Mouse (Mus musculus): ENCODE results near the gene Jag2. TPM values are rescaled to one million over a fixed set of nuclear protein-coding genes. Genes with fewer than 3 reads are reported as not detected.
A peak's percentile ranks its signal among the peaks of the same experiment; 100 is the strongest.

Gene Jag2
- total and polyA plus RNA-seq, 3 experiments: 25.4 to 35.5 (median 27.4) TPM

DNA sequence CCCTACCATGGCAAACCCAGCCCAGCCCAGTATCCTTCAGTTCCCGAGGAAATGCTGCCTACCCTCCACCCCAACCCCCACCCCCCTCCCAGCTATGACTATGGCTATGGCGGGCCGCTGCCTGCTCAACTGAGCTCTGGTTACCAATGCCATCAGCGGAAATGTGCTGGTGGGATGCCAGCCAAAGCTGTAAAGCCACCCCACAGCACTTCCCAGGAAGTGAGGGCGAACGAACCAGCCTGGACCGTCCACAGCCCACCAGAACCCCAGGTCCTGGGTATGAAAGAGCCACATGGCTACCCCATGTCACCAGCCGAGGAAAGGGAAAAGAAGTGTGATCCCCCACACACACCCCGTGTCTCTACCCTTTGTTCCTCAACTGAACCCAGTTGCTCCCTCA, 11.1 kb upstream of the Jag2 start:
- TF ChIP-seq POLR2A (IDR thresholded peaks at IDR 0.05; ENCODE audit: insufficient read depth, low read depth, low read length) (no peak), EP300 (IDR thresholded peaks at IDR 0.05; ENCODE audit: insufficient read depth, low read depth, low read length) (no peak), CTCF (IDR thresholded peaks at IDR 0.05) (no peak)
- Histone ChIP-seq H3K4me3 (no peak overlapping the region), H3K27ac (no peak overlapping the region), H3K4me1 (ENCODE audit: control insufficient read depth, insufficient read depth, low read length) (peaks cover 6% of the 10 kb centered on the region), H3K79me2 (replicated peaks; ENCODE audit: control insufficient read depth, insufficient read depth, low read length) (no peaks in the 10 kb centered on the region), H3K36me3 (ENCODE audit: control insufficient read depth, insufficient read depth, low read length) (no peaks in the 10 kb centered on the region), H3K9ac (ENCODE audit: low read depth, low read length) (no peak overlapping the region), H3K27me3 (ENCODE audit: control insufficient read depth, insufficient read depth, low read length) (no peaks in the 10 kb centered on the region)
- intact Hi-C loops (cut with DNase I): no loop called here
- DNase-seq: no peak
- WGBS: 81% methylated on average over 9 of the region's 9 CpGs

DNA sequence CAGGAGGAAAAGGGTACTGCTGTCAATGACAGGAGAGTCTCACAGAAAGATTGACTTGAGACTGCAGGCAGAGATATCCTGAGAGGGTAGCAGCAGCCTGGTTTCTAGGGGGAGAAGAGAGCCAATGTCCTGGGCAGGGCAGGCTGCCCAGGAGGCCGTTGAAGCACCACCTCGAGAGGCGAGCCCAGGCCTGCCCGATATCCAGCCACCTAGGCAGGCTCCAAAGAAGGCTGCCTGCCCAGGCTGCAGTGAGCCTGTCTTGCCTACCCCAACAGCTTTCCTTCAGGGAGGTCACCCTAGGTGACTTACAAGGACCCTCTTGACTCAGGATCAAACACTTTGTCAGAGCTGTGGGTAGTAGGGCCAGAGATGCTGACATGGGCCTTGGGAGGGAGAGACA, 10.7 kb upstream of the Jag2 start:
- DNase-seq: no peak
- TF ChIP-seq POLR2A (IDR thresholded peaks at IDR 0.05; ENCODE audit: insufficient read depth, low read depth, low read length): no peak
- intact Hi-C loops (cut with DNase I): no loop called here
- H3K27me3 ChIP-seq (ENCODE audit: control insufficient read depth, insufficient read depth, low read length): no peaks in the 10 kb centered on the region
- H3K27ac ChIP-seq: no peak overlapping the region
- H3K79me2 ChIP-seq (replicated peaks; ENCODE audit: control insufficient read depth, insufficient read depth, low read length): no peaks in the 10 kb centered on the region
- H3K9ac ChIP-seq (ENCODE audit: low read depth, low read length): no peak overlapping the region
- peaks cover 6% of the 10 kb centered on the region for H3K4me1 ChIP-seq (ENCODE audit: control insufficient read depth, insufficient read depth, low read length)
- no peak overlapping the region for H3K4me3 ChIP-seq
- no peaks in the 10 kb centered on the region for H3K36me3 ChIP-seq (ENCODE audit: control insufficient read depth, insufficient read depth, low read length)
- WGBS: 64% methylated on average over 4 of the region's 4 CpGs

DNA sequence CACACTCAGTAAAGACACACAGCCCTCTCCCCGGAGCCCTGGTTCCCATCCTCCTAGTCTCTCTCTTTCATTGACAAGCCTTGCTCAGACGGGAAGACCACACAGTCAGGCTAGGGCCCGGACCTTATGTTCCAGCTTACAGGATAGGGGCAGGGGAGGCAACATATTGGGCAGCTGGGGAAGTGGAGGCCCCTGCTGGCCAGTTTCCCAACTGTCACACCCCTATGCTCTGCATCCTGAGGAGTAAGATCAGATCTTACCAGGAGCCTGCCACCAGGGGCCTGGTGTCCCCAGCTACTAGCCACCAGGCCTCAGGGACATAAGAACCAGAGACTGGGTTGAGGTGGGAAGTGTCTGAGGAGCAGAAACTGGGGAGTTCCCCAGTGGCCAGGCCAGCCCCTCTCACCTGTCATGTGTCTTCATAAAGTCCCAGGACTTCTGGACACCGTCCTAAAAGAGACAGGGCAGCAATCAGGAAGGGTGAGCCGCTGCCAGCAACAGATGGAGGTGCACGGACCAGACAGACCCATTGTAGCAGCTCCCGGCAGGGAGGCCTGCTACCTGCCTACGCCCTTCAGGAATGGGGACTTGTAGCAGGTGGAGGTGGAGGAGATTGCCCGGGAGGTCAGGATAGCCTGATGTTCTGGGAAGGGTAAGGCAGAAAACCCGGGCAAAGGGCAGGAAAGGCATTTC, 9.4 kb upstream of the Jag2 start:
- DNase-seq: no peak
- no peaks in the 10 kb centered on the region for H3K36me3 ChIP-seq (ENCODE audit: control insufficient read depth, insufficient read depth, low read length)
- no peak overlapping the region for H3K27ac ChIP-seq
- no peak overlapping the region for H3K4me3 ChIP-seq
- intact Hi-C loops (cut with DNase I): no loop called here
- no peak overlapping the region for H3K9ac ChIP-seq (ENCODE audit: low read depth, low read length)
- peaks cover 6% of the 10 kb centered on the region for H3K4me1 ChIP-seq (ENCODE audit: control insufficient read depth, insufficient read depth, low read length)
- H3K79me2 ChIP-seq (replicated peaks; ENCODE audit: control insufficient read depth, insufficient read depth, low read length): no peaks in the 10 kb centered on the region
- TF ChIP-seq CTCF (IDR thresholded peaks at IDR 0.05) (peak; percentile 54), POLR2A (IDR thresholded peaks at IDR 0.05; ENCODE audit: insufficient read depth, low read depth, low read length) (no peak)
- WGBS: 73% methylated on average over 10 of the region's 10 CpGs
- H3K27me3 ChIP-seq (ENCODE audit: control insufficient read depth, insufficient read depth, low read length): no peaks in the 10 kb centered on the region

- no peak overlapping the region for H3K4me3 ChIP-seq
- H3K79me2 ChIP-seq (replicated peaks; ENCODE audit: control insufficient read depth, insufficient read depth, low read length): no peaks in the 10 kb centered on the region
- peaks cover 6% of the 10 kb centered on the region for H3K4me1 ChIP-seq (ENCODE audit: control insufficient read depth, insufficient read depth, low read length)
- DNase-seq: no peak
- WGBS: 84% methylated on average over 10 of the region's 10 CpGs
- no peak overlapping the region for H3K9ac ChIP-seq (ENCODE audit: low read depth, low read length)
- no peaks in the 10 kb centered on the region for H3K36me3 ChIP-seq (ENCODE audit: control insufficient read depth, insufficient read depth, low read length)
- TF ChIP-seq EP300 (IDR thresholded peaks at IDR 0.05; ENCODE audit: insufficient read depth, low read depth, low read length): no peak
- no peak for TF ChIP-seq POLR2A (IDR thresholded peaks at IDR 0.05; ENCODE audit: insufficient read depth, low read depth, low read length)
- TF ChIP-seq CTCF (IDR thresholded peaks at IDR 0.05): no peak
- H3K27me3 ChIP-seq (ENCODE audit: control insufficient read depth, insufficient read depth, low read length): no peaks in the 10 kb centered on the region
- intact Hi-C loops (cut with DNase I): no loop called here
- no peak overlapping the region for H3K27ac ChIP-seq
Measured at GRCm38 (mm10) chr12:112938366-112938765, 8.8 kb upstream of the Jag2 start.

- WGBS: 53% methylated on average over 9 of the region's 9 CpGs
- no peaks in the 10 kb centered on the region for H3K36me3 ChIP-seq (ENCODE audit: control insufficient read depth, insufficient read depth, low read length)
- no peak overlapping the region for H3K4me3 ChIP-seq
- no peaks in the 10 kb centered on the region for H3K27me3 ChIP-seq (ENCODE audit: control insufficient read depth, insufficient read depth, low read length)
- peaks cover 6% of the 10 kb centered on the region for H3K4me1 ChIP-seq (ENCODE audit: control insufficient read depth, insufficient read depth, low read length)
- TF ChIP-seq EP300 (IDR thresholded peaks at IDR 0.05; ENCODE audit: insufficient read depth, low read depth, low read length) (no peak), POLR2A (IDR thresholded peaks at IDR 0.05; ENCODE audit: insufficient read depth, low read depth, low read length) (no peak), CTCF (IDR thresholded peaks at IDR 0.05) (no peak)
- intact Hi-C loops (cut with DNase I): no loop called here
- DNase-seq: no peak
- no peaks in the 10 kb centered on the region for H3K79me2 ChIP-seq (replicated peaks; ENCODE audit: control insufficient read depth, insufficient read depth, low read length)
- no peak overlapping the region for H3K9ac ChIP-seq (ENCODE audit: low read depth, low read length)
- no peak overlapping the region for H3K27ac ChIP-seq
Measured at GRCm38 (mm10) chr12:112937906-112938305, 8.3 kb upstream of the Jag2 start.

DNA sequence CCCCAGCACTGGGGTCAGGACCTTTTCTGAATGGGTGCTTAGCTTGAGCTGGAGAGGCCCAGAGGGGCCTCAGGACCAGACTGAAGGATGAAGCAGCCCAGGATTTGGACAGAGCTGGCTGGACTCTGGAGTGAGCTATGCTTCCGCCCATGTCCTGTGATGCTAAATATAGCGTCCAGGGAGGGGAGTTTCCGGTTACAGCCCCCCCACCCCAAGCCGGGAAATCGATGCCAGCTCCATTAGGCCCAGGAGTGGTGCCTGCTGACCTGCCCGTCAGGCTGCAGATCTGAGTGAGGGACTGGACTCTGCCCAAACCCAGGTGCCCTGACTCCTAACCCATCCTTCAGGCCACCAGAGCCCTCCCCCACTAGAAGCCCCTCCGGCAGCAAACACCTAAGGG, 3.1 kb upstream of the Jag2 start:
- WGBS: 10% methylated on average over 7 of the region's 7 CpGs
- no peak overlapping the region for H3K4me3 ChIP-seq
- no peaks in the 10 kb centered on the region for H3K27me3 ChIP-seq (ENCODE audit: control insufficient read depth, insufficient read depth, low read length)
- H3K79me2 ChIP-seq (replicated peaks; ENCODE audit: control insufficient read depth, insufficient read depth, low read length): peaks cover 3% of the 10 kb centered on the region; the same call in 1 of the 2 replicates
- H3K27ac ChIP-seq: no peak overlapping the region
- no peaks in the 10 kb centered on the region for H3K36me3 ChIP-seq (ENCODE audit: control insufficient read depth, insufficient read depth, low read length)
- H3K4me1 ChIP-seq (ENCODE audit: control insufficient read depth, insufficient read depth, low read length): peaks cover 6% of the 10 kb centered on the region; the same call in 1 of the 2 replicates
- H3K9ac ChIP-seq (ENCODE audit: low read depth, low read length): no peak overlapping the region
- intact Hi-C loops (cut with DNase I): no loop called here
- no peak for DNase-seq
- no peak for TF ChIP-seq POLR2A (IDR thresholded peaks at IDR 0.05; ENCODE audit: insufficient read depth, low read depth, low read length)
- no peak for TF ChIP-seq CTCF (IDR thresholded peaks at IDR 0.05)
- TF ChIP-seq EP300 (IDR thresholded peaks at IDR 0.05; ENCODE audit: insufficient read depth, low read depth, low read length): no peak

Data from heart, adult 2 months (tissue).